Mouse (Mus musculus): Measurements from ENCODE around the gene Ift122. TPM values are rescaled to one million over a fixed set of nuclear protein-coding genes. Genes with fewer than 3 reads are reported as not detected.

Ift122 gene
- polyA plus RNA-seq, 1 experiment from 2014 or later, result 20.4 TPM

DNA sequence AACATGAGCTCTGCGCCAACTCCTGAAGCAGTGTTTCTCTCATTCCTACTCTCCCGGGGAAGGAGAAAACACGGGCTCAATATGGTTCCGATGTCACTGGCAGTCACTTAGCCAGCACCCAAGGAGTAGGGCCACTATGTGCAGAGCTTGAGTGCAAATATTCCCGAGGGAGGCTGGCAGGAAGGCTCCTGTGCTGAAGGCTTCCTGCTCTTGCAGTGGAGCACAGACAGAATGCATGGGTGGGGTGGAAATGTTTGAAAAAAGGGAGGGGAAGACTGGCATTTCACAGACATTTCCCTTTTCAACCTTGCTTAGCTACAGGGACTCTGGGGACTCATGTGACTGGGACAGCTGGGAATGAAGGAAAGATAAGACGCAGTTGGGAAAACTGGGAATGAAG, 25.4 kb downstream of the Ift122 start:
- WGBS, result 77% methylated on average over 6 of the region's 6 CpGs
- no peak overlapping the region for H3K27ac ChIP-seq (replicated peaks; ENCODE audit: low read depth, low read length)
- no peak overlapping the region for H3K4me2 ChIP-seq (ENCODE audit: low read depth, low read length)
- H3K36me3 ChIP-seq (ENCODE audit: control insufficient read depth, insufficient read depth, low read length), result peaks cover 31% of the 10 kb centered on the region; the same call in 1 of the 2 replicates
- DNase-seq (ENCODE audit: low spot score) (no peak), ATAC-seq (ENCODE audit: low read depth) (no peak)
- H3K4me3 ChIP-seq (ENCODE audit: low read depth, low read length), result no peak overlapping the region
- no peaks in the 10 kb centered on the region for H3K27me3 ChIP-seq (replicated peaks; ENCODE audit: control insufficient read depth, insufficient read depth, low read length)
- no peaks in the 10 kb centered on the region for H3K4me1 ChIP-seq (ENCODE audit: control insufficient read depth, insufficient read depth, low read length)
- H3K9ac ChIP-seq (ENCODE audit: low read depth, low read length), result no peak overlapping the region
- H3K9me3 ChIP-seq (ENCODE audit: control insufficient read depth, low read length), result no peaks in the 10 kb centered on the region

DNA sequence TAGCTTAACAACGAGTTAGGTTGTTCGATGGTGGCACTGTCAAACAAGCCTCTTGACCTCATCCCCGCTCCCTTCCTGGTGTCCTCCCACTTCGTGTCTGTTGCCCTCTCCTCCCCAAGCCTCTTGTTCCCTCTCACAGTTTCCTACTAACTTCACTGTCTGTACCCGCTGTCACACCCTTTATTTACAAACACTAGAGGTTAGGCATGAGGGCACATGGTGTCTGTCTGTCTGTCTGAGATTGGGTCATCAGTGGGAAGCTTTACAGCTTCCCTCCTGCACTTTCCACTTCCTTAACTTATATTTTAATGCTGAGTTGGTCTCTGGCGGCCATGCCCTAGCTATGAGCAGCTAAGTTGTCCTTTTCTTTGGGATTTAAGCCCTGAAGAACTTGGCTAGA, 26.5 kb downstream of the Ift122 start:
- Histone ChIP-seq H3K27ac (replicated peaks; ENCODE audit: low read depth, low read length) (no peak overlapping the region), H3K4me2 (ENCODE audit: low read depth, low read length) (no peak overlapping the region), H3K4me1 (ENCODE audit: control insufficient read depth, insufficient read depth, low read length) (no peaks in the 10 kb centered on the region), H3K4me3 (ENCODE audit: low read depth, low read length) (no peak overlapping the region), H3K27me3 (replicated peaks; ENCODE audit: control insufficient read depth, insufficient read depth, low read length) (no peaks in the 10 kb centered on the region), H3K9me3 (ENCODE audit: control insufficient read depth, low read length) (no peaks in the 10 kb centered on the region), H3K36me3 (ENCODE audit: control insufficient read depth, insufficient read depth, low read length) (peaks cover 35% of the 10 kb centered on the region; the same call in 1 of the 2 replicates), H3K9ac (ENCODE audit: low read depth, low read length) (no peak overlapping the region)
- no peak for DNase-seq (ENCODE audit: low spot score)
- ATAC-seq (ENCODE audit: low read depth), result no peak
- WGBS, result 89% methylated on average over 6 of the region's 6 CpGs

GRCm38 (mm10) chr6:115880751-115881150, 27.5 kb downstream of the Ift122 start:
- peaks cover 31% of the 10 kb centered on the region; the same call in 1 of the 2 replicates for H3K36me3 ChIP-seq (ENCODE audit: control insufficient read depth, insufficient read depth, low read length)
- no peak for DNase-seq (ENCODE audit: low spot score)
- WGBS, result 82% methylated on average over 8 of the region's 8 CpGs
- H3K27me3 ChIP-seq (replicated peaks; ENCODE audit: control insufficient read depth, insufficient read depth, low read length), result no peaks in the 10 kb centered on the region
- no peak overlapping the region for H3K4me2 ChIP-seq (ENCODE audit: low read depth, low read length)
- H3K4me3 ChIP-seq (ENCODE audit: low read depth, low read length), result no peak overlapping the region
- ATAC-seq (ENCODE audit: low read depth), result no peak
- H3K9ac ChIP-seq (ENCODE audit: low read depth, low read length), result no peak overlapping the region
- H3K4me1 ChIP-seq (ENCODE audit: control insufficient read depth, insufficient read depth, low read length), result no peaks in the 10 kb centered on the region
- no peak overlapping the region for H3K27ac ChIP-seq (replicated peaks; ENCODE audit: low read depth, low read length)
- H3K9me3 ChIP-seq (ENCODE audit: control insufficient read depth, low read length), result no peaks in the 10 kb centered on the region

DNA sequence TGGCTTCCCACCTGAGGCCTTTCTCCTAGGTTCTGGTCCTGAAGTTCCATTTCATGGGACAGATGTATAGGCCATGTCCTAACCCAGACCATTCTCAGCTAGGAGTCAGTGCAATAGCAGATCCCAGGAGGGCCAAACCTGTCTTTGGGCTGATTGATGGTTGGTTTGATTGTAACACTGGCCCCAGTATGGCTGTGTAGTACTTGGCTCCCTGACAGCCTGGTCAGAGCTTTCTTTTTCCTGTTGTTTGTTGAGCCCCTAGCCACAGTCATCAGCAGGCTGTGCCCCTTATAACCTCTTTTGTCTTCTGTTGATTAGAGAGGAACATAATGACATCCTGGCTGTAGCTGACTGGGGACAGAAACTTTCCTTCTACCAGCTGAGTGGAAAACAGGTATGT, 30.7 kb downstream of the Ift122 start:
- no peak for ATAC-seq (ENCODE audit: low read depth)
- DNase-seq (ENCODE audit: low spot score), result no peak
- no peak overlapping the region for H3K4me3 ChIP-seq (ENCODE audit: low read depth, low read length)
- H3K27me3 ChIP-seq (replicated peaks; ENCODE audit: control insufficient read depth, insufficient read depth, low read length), result no peaks in the 10 kb centered on the region
- H3K27ac ChIP-seq (replicated peaks; ENCODE audit: low read depth, low read length), result no peak overlapping the region
- H3K9me3 ChIP-seq (ENCODE audit: control insufficient read depth, low read length), result 0 out of 2 replicates have a peak, but pooled peaks cover 5% of the 10 kb centered on the region
- no peak overlapping the region for H3K4me2 ChIP-seq (ENCODE audit: low read depth, low read length)
- H3K36me3 ChIP-seq (ENCODE audit: control insufficient read depth, insufficient read depth, low read length), result peaks cover 36% of the 10 kb centered on the region
- no peaks in the 10 kb centered on the region for H3K4me1 ChIP-seq (ENCODE audit: control insufficient read depth, insufficient read depth, low read length)
- H3K9ac ChIP-seq (ENCODE audit: low read depth, low read length), result no peak overlapping the region

DNA sequence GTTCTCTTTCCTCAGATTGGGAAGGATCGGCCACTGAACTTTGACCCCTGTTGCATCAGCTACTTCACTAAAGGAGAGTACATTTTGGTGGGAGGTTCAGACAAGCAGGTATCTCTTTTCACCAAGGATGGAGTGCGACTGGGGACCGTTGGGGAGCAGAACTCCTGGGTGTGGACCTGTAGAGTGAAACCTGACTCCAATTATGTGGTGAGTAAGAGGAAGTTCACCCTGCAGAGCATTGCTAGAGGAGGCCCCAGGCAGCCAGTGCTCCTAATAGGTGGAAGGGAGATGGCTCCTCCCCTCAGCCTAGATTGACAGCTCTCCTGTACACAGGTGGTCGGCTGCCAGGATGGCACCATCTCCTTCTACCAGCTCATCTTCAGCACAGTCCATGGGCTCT, 33.6 kb downstream of the Ift122 start:
- no peak overlapping the region for H3K4me2 ChIP-seq (ENCODE audit: low read depth, low read length)
- 0 out of 2 replicates have a peak, but pooled peaks cover 5% of the 10 kb centered on the region for H3K9me3 ChIP-seq (ENCODE audit: control insufficient read depth, low read length)
- 54% methylated on average over 4 of the region's 4 CpGs for WGBS
- DNase-seq (ENCODE audit: low spot score), result no peak
- peaks cover 6% of the 10 kb centered on the region; the same call in 1 of the 2 replicates for H3K4me1 ChIP-seq (ENCODE audit: control insufficient read depth, insufficient read depth, low read length)
- no peak overlapping the region for H3K4me3 ChIP-seq (ENCODE audit: low read depth, low read length)
- H3K9ac ChIP-seq (ENCODE audit: low read depth, low read length), result no peak overlapping the region
- no peak for ATAC-seq (ENCODE audit: low read depth)
- peaks cover 39% of the 10 kb centered on the region for H3K36me3 ChIP-seq (ENCODE audit: control insufficient read depth, insufficient read depth, low read length)
- H3K27me3 ChIP-seq (replicated peaks; ENCODE audit: control insufficient read depth, insufficient read depth, low read length), result no peaks in the 10 kb centered on the region
- no peak overlapping the region for H3K27ac ChIP-seq (replicated peaks; ENCODE audit: low read depth, low read length)

- 95% methylated on average over 3 of the region's 3 CpGs for WGBS
These were observed 35.0 kb downstream of the Ift122 start for GRCm38 (mm10) chr6:115888296-115888695.

DNA sequence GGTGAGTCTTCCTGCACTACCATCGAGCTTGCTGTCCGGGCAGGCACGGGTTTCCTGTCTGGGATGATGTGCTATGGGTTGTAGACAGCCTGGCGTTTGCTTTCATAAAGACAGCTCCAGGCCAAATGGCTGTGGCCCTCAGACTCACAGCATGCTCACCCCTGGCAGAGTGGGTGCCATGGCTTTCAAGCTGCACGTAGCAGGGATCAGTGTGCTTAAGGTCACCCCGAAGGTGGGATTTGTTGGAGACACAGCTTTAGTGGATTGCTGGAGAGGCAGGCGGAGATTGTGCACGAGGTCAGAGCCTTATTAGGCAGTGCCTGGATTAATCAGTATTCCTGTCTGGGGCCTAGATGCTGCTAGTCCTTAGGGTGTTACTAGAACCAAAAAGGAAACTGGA, 37.3 kb downstream of the Ift122 start:
- H3K27me3 ChIP-seq (replicated peaks; ENCODE audit: control insufficient read depth, insufficient read depth, low read length), result no peaks in the 10 kb centered on the region
- peaks cover 60% of the 10 kb centered on the region for H3K36me3 ChIP-seq (ENCODE audit: control insufficient read depth, insufficient read depth, low read length)
- H3K9me3 ChIP-seq (ENCODE audit: control insufficient read depth, low read length), result 0 out of 2 replicates have a peak, but pooled peaks cover 5% of the 10 kb centered on the region
- no peak for DNase-seq (ENCODE audit: low spot score)
- H3K4me3 ChIP-seq (ENCODE audit: low read depth, low read length), result no peak overlapping the region
- 74% methylated on average over 8 of the region's 8 CpGs for WGBS
- no peak overlapping the region for H3K9ac ChIP-seq (ENCODE audit: low read depth, low read length)
- H3K4me2 ChIP-seq (ENCODE audit: low read depth, low read length), result no peak overlapping the region
- H3K27ac ChIP-seq (replicated peaks; ENCODE audit: low read depth, low read length), result no peak overlapping the region
- peaks cover 7% of the 10 kb centered on the region; the same call in 1 of the 2 replicates for H3K4me1 ChIP-seq (ENCODE audit: control insufficient read depth, insufficient read depth, low read length)
- no peak for ATAC-seq (ENCODE audit: low read depth)

More at GRCm38 (mm10) chr6:115888296-115888695, 35.0 kb downstream of the Ift122 start:
- Histone ChIP-seq H3K36me3 (ENCODE audit: control insufficient read depth, insufficient read depth, low read length) (peaks cover 49% of the 10 kb centered on the region), H3K4me3 (ENCODE audit: low read depth, low read length) (no peak overlapping the region), H3K27ac (replicated peaks; ENCODE audit: low read depth, low read length) (no peak overlapping the region), H3K9ac (ENCODE audit: low read depth, low read length) (no peak overlapping the region), H3K4me1 (ENCODE audit: control insufficient read depth, insufficient read depth, low read length) (peaks cover 7% of the 10 kb centered on the region; the same call in 1 of the 2 replicates), H3K4me2 (ENCODE audit: low read depth, low read length) (no peak overlapping the region), H3K9me3 (ENCODE audit: control insufficient read depth, low read length) (0 out of 2 replicates have a peak, but pooled peaks cover 5% of the 10 kb centered on the region), H3K27me3 (replicated peaks; ENCODE audit: control insufficient read depth, insufficient read depth, low read length) (no peaks in the 10 kb centered on the region)
- no peak for DNase-seq (ENCODE audit: low spot score)
- no peak for ATAC-seq (ENCODE audit: low read depth)

DNA sequence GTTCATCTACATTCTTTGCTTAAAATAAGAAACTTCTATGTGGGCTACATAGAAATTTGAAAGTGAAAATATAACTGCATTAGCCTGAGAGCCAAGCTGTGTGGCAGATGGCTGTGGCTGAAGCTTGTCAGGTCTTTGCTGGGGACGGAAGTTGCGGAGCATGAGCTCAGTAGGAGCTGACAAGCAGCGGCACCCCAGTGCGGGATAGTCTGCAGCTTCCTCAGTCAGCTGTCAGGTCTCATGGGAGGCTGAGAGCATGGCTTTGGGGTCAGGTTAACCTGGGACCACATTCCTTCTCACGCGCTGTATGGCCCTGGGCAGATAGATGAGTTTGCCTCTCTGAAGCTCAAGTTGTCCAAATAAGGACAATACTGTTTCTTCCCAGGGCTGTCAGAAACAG, 37.8 kb downstream of the Ift122 start:
- Histone ChIP-seq H3K36me3 (ENCODE audit: control insufficient read depth, insufficient read depth, low read length) (peaks cover 60% of the 10 kb centered on the region), H3K27ac (replicated peaks; ENCODE audit: low read depth, low read length) (no peak overlapping the region), H3K9ac (ENCODE audit: low read depth, low read length) (no peak overlapping the region), H3K4me1 (ENCODE audit: control insufficient read depth, insufficient read depth, low read length) (peaks cover 7% of the 10 kb centered on the region; the same call in 1 of the 2 replicates), H3K4me3 (ENCODE audit: low read depth, low read length) (no peak overlapping the region), H3K27me3 (replicated peaks; ENCODE audit: control insufficient read depth, insufficient read depth, low read length) (no peaks in the 10 kb centered on the region), H3K4me2 (ENCODE audit: low read depth, low read length) (no peak overlapping the region), H3K9me3 (ENCODE audit: control insufficient read depth, low read length) (0 out of 2 replicates have a peak, but pooled peaks cover 5% of the 10 kb centered on the region)
- ATAC-seq (ENCODE audit: low read depth), result no peak
- no peak for DNase-seq (ENCODE audit: low spot score)
- WGBS, result 54% methylated on average over 6 of the region's 6 CpGs

DNA sequence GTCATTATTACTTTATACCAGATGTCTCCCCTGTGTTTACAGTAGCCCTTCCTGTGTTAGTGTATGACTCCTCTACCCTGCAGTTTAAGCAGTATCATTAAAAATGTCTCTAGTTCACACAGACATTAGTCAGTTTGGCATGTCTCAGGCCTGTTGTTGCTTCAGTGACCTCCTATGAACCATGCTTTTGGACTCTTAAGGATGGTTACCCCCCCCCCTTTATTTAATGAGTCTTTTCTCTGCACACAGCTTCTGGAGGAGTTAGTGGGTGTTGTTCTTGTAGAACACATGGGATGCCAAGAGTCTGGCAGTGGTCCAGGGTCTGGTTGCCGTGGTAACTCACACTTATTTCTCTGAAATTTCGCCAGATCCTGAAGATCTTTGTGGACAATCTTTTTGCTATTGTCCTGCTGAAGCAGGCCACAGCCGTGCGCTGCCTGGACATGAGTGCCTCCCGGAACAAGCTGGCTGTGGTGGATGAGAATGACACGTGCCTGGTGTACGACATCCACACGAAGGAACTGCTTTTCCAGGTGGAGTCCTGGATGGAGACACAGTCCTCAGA, 38.3 kb downstream of the Ift122 start:
- H3K9ac ChIP-seq (ENCODE audit: low read depth, low read length), result no peak overlapping the region
- peaks cover 7% of the 10 kb centered on the region; the same call in 1 of the 2 replicates for H3K4me1 ChIP-seq (ENCODE audit: control insufficient read depth, insufficient read depth, low read length)
- H3K36me3 ChIP-seq (ENCODE audit: control insufficient read depth, insufficient read depth, low read length), result peaks cover 58% of the 10 kb centered on the region
- H3K27ac ChIP-seq (replicated peaks; ENCODE audit: low read depth, low read length), result no peak overlapping the region
- WGBS, result 70% methylated on average over 8 of the region's 8 CpGs
- H3K4me3 ChIP-seq (ENCODE audit: low read depth, low read length), result no peak overlapping the region
- ATAC-seq (ENCODE audit: low read depth) (no peak), DNase-seq (ENCODE audit: low spot score) (peak; percentile 57)
- H3K27me3 ChIP-seq (replicated peaks; ENCODE audit: control insufficient read depth, insufficient read depth, low read length), result no peaks in the 10 kb centered on the region
- H3K9me3 ChIP-seq (ENCODE audit: control insufficient read depth, low read length), result 0 out of 2 replicates have a peak, but pooled peaks cover 5% of the 10 kb centered on the region
- H3K4me2 ChIP-seq (ENCODE audit: low read depth, low read length), result no peak overlapping the region
